Mouse (Mus musculus) brain, embryonic 18.5 days (tissue): ENCODE results near the gene Tnfrsf11a.

Experiments used
- DNase-seq: peaks from one replicate; pipeline ENCODE4 v3.0.0-alpha.2; 2012; ENCODE audit warnings: low read depth, low spot score

Tnfrsf11a gene

GRCm38 (mm10) chr1:105827786-105828345, 47.3 kb downstream of the Tnfrsf11a start:
- DNase-seq, result no peak

GRCm38 (mm10) chr1:105829171-105829570, 48.7 kb downstream of the Tnfrsf11a start:
- no peak for DNase-seq

- no peak for DNase-seq
Measured at GRCm38 (mm10) chr1:105832784-105833183, 52.3 kb downstream of the Tnfrsf11a start.

- DNase-seq, result no peak
Measured at GRCm38 (mm10) chr1:105842950-105843349, 62.4 kb downstream of the Tnfrsf11a start.

GRCm38 (mm10) chr1:105843386-105843785, 62.9 kb downstream of the Tnfrsf11a start:
- no peak for DNase-seq

GRCm38 (mm10) chr1:105843856-105844255, 63.3 kb downstream of the Tnfrsf11a start:
- DNase-seq, result no peak

- no peak for DNase-seq
Measured at GRCm38 (mm10) chr1:105844341-105845006, 64.0 kb downstream of the Tnfrsf11a start.

GRCm38 (mm10) chr1:105846431-105846830, 65.9 kb downstream of the Tnfrsf11a start:
- no peak for DNase-seq

- DNase-seq, result no peak
Measured at GRCm38 (mm10) chr1:105848806-105849205, 68.3 kb downstream of the Tnfrsf11a start.

GRCm38 (mm10) chr1:105851341-105851740, 70.8 kb downstream of the Tnfrsf11a start:
- DNase-seq, result no peak

GRCm38 (mm10) chr1:105859740-105860139, 79.2 kb downstream of the Tnfrsf11a start:
- DNase-seq, result no peak

GRCm38 (mm10) chr1:105876589-105876988, 96.1 kb downstream of the Tnfrsf11a start:
- no peak for DNase-seq

GRCm38 (mm10) chr1:105877808-105878207, 97.3 kb downstream of the Tnfrsf11a start:
- DNase-seq, result no peak

- no peak for DNase-seq
Measured at GRCm38 (mm10) chr1:105878416-105878815, 97.9 kb downstream of the Tnfrsf11a start.

- DNase-seq, result no peak
Measured at GRCm38 (mm10) chr1:105880555-105881304, 100.2 kb downstream of the Tnfrsf11a start.

- DNase-seq, result no peak
Measured at GRCm38 (mm10) chr1:105881466-105881865, 100.9 kb downstream of the Tnfrsf11a start.

- DNase-seq, result no peak
Measured at GRCm38 (mm10) chr1:105883498-105883897, 103.0 kb downstream of the Tnfrsf11a start.

- no peak for DNase-seq
Measured at GRCm38 (mm10) chr1:105885101-105885500, 104.6 kb downstream of the Tnfrsf11a start.

- DNase-seq, result no peak
Measured at GRCm38 (mm10) chr1:105885575-105885974, 105.1 kb downstream of the Tnfrsf11a start.

GRCm38 (mm10) chr1:105886358-105886757, 105.8 kb downstream of the Tnfrsf11a start:
- no peak for DNase-seq

- no peak for DNase-seq
Measured at GRCm38 (mm10) chr1:105891032-105891725, 110.7 kb downstream of the Tnfrsf11a start.

GRCm38 (mm10) chr1:105895019-105895418, 114.5 kb downstream of the Tnfrsf11a start:
- peak; percentile 16 for DNase-seq
